Mouse (Mus musculus) heart, embryonic 14.5 days (tissue): ENCODE measurements at regions not wholly inside any gene's neighbourhood (a gene's known extent, or its start where the extent isn't known, plus 50 kb on each side); places are given as distances from the start of the nearest gene placed in this dataset.

Experiments
- ATAC-seq: fragments of 200-750 bp; cut with Nextera tagmentation; 2 replicates; pipeline ENCODE4 v1.8.0; 2017; ENCODE audit warnings: low read depth, moderate TSS enrichment; ENCODE audit not compliant: insufficient number of reproducible peaks, insufficient read depth, low FRiP score
- H3K27ac ChIP-seq, 2 experiments: fragments of 200-500 bp in 1 of 2; fragments of 300-500 bp in 1 of 2; sonication (generic) in 1 of 2; replicated peaks in 1 of 2; 2 replicates each; pipeline ENCODE4 v1.5.1; 2012 to 2014; ENCODE audit warnings: low read depth in 2 of 2, low read length in 2 of 2, control low read depth in 1 of 2, mild to moderate bottlenecking in 1 of 2, mixed read lengths in 1 of 2; ENCODE audit not compliant: control insufficient read depth in 1 of 2, insufficient read depth in 1 of 2
- H3K27me3 ChIP-seq: fragments of 300-500 bp; sonication (generic); 2 replicates; pipeline ENCODE4 v1.6.1; 2014; ENCODE audit warnings: mild to moderate bottlenecking, low read length, control low read depth; ENCODE audit not compliant: control insufficient read depth, insufficient read depth
- H3K36me3 ChIP-seq: fragments of 300-500 bp; sonication (generic); 2 replicates; pipeline ENCODE4 v1.6.1; 2014; ENCODE audit warnings: mild to moderate bottlenecking, control low read depth, low read length, mixed read lengths; ENCODE audit not compliant: control insufficient read depth, insufficient read depth
- H3K4me1 ChIP-seq, 2 experiments: fragments of 200-500 bp in 1 of 2; fragments of 300-500 bp in 1 of 2; sonication (generic) in 1 of 2; 2 replicates each; pipeline ENCODE4 v1.6.1; 2012 to 2014; ENCODE audit warnings: low read length in 2 of 2, control low read depth in 1 of 2, mixed read lengths in 1 of 2; ENCODE audit not compliant: control insufficient read depth in 2 of 2, insufficient read depth in 2 of 2
- H3K4me2 ChIP-seq: fragments of 300-500 bp; sonication (generic); 2 replicates; pipeline ENCODE4 v1.6.1; 2014; ENCODE audit warnings: mild to moderate bottlenecking, low read length
- H3K4me3 ChIP-seq, 2 experiments: fragments of 200-500 bp in 1 of 2; fragments of 300-500 bp in 1 of 2; sonication (generic) in 1 of 2; 2 replicates each; pipeline ENCODE4 v1.5.1; 2012 to 2014; ENCODE audit warnings: low read length in 2 of 2, mild to moderate bottlenecking in 2 of 2, control low read depth in 1 of 2, low read depth in 1 of 2, moderate library complexity in 1 of 2; ENCODE audit not compliant: control insufficient read depth in 1 of 2, insufficient read depth in 1 of 2
- H3K9ac ChIP-seq: fragments of 300-500 bp; sonication (generic); 2 replicates; pipeline ENCODE4 v1.6.1; 2014; ENCODE audit warnings: mild to moderate bottlenecking, low read length
- H3K9me3 ChIP-seq: fragments of 300-500 bp; sonication (generic); 2 replicates; pipeline ENCODE4 v1.6.1; 2016; ENCODE audit warnings: low read length, control low read depth; ENCODE audit not compliant: control insufficient read depth
- WGBS: fragments of 180-500 bp; shearing (Covaris S2); extraction: QIAGEN DNeasy Blood & Tissue Kit; methylation state at CpG from one replicate; pipeline ENCODE4 v1.1.7; 2014; 5-methylcytosine and 5-hydroxymethylcytosine counted together

DNA sequence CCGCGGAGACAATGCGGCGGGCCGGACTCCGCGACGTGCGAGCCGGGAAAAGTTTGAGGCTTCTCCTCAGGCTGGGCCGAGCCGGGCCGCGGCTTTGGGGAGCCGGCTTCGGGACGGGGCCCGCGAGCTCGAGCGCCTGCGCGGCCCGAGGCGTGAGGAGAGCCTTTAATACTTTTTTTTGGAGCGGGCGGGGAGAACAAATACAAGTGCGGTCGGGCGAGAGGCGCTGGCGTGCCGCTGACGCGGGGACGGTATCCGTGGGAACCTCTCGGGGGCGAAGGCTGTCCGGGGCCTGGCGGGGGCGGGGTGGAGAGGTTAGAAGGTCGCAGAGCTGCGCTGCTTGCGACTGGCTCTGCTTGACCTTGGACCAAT, 141.0 kb downstream of the Ogfrl1 start:
- no peaks in the 10 kb centered on the region for H3K27me3 ChIP-seq
- peak overlapping the region; percentile 86 to 96 for H3K27ac ChIP-seq
- WGBS = under 1% methylated on average over 45 of the region's 45 CpGs
- peaks cover 0 to 17% of the 10 kb centered on the region in 2 experiments; a peak in 2 of 4 replicates for H3K4me1 ChIP-seq
- peaks cover 12% of the 10 kb centered on the region; the same call in 1 of the 2 replicates for H3K36me3 ChIP-seq
- H3K9me3 ChIP-seq = no peaks in the 10 kb centered on the region
- H3K4me2 ChIP-seq = peak overlapping the region; percentile 63
- peak; percentile 63 for ATAC-seq
- peak overlapping the region; percentile 71 to 81 for H3K4me3 ChIP-seq
- peak overlapping the region; percentile 86 for H3K9ac ChIP-seq

GRCm38 (mm10) chr1:23255925-23256629, 141.5 kb downstream of the Ogfrl1 start:
- Histone ChIP-seq H3K4me1 (peaks cover 0 to 17% of the 10 kb centered on the region in 2 experiments; a peak in 2 of 4 replicates), H3K27ac (peak overlapping the region; percentile 86 to 96), H3K27me3 (no peaks in the 10 kb centered on the region), H3K4me2 (peak overlapping the region; percentile 63), H3K9ac (peak overlapping the region; percentile 86), H3K4me3 (peak overlapping the region; percentile 71 to 81), H3K9me3 (no peaks in the 10 kb centered on the region), H3K36me3 (peaks cover 7% of the 10 kb centered on the region; the same call in 1 of the 2 replicates)
- under 1% methylated on average over 60 of the region's 80 CpGs for WGBS
- peak; percentile 98 for ATAC-seq

DNA sequence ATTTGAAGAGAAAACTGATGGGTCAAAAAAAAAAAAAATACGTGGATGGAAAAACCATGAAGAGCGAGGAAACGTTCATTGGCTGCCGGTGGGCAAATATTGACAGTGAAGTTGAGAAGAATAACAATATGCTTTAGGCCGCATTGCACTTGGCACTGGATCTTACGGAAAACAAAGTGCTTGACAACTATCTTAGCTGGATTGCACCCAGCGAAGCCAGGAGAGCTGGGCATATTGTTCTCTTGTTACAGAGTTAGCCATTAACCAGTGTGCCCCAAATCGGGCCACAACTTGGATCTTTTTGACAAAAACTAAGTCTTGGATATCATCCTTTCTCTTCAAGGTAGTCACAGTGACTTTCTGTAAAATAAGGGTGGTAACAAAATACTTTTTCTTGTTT, 143.3 kb downstream of the Ogfrl1 start:
- Histone ChIP-seq H3K9ac (no peak overlapping the region), H3K27ac (no peak overlapping the region), H3K9me3 (no peaks in the 10 kb centered on the region), H3K4me2 (no peak overlapping the region), H3K4me3 (no peak overlapping the region), H3K4me1 (peaks cover 0 to 8% of the 10 kb centered on the region in 2 experiments; a peak in 2 of 4 replicates), H3K27me3 (no peaks in the 10 kb centered on the region), H3K36me3 (no peaks in the 10 kb centered on the region)
- 84% methylated on average over 8 of the region's 8 CpGs for WGBS
- ATAC-seq = no peak

DNA sequence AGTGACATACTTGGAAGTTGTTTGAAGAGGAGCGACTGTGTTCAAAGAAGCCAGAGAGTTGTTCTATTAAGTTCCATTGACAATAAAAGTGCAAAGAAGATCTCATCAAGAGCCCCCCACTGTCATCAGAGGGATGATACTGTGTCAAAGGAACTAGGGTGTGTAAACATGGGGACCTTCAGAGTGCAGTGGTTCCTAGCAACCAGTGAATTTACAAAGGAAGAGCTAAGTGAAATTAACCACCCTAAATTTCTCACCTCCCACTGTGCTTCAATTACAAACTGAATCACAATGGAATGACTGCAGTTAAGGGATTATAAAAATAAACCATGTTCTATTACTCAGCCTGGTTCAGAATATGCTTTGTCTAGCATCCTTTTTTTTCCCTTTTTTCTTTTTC, 129.5 kb upstream of the 4933415F23Rik start:
- no peak overlapping the region for H3K27ac ChIP-seq
- no peaks in the 10 kb centered on the region for H3K36me3 ChIP-seq
- H3K9me3 ChIP-seq = no peaks in the 10 kb centered on the region
- no peaks in the 10 kb centered on the region for H3K27me3 ChIP-seq
- H3K4me1 ChIP-seq = no peaks in the 10 kb centered on the region
- H3K4me2 ChIP-seq = no peak overlapping the region
- H3K4me3 ChIP-seq = no peak overlapping the region
- H3K9ac ChIP-seq = no peak overlapping the region
- WGBS = 73% methylated on average over 1 of the region's 1 CpGs
- no peak for ATAC-seq

DNA sequence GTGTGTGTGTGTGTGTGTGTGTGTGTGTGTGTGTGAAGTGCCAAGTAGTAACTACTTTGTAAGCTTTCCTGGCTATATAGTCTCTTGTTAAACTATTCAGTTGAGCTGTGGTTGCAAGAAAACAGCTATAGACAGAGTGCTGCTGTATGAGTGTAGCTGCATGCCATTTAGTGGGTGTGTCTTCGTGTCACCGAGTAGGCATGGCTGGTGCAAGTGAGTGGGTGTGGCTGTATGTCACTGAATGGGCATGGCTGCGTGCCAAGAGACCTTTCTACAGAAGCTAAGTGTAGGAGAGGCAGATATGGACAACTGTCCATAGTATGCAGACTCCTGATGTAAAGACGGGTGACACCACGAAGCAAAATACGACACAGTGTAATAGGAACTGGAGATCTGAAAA, 126.4 kb upstream of the 4933415F23Rik start:
- 0 out of 2 replicates have a peak overlapping the region, but pooled peaks have one; percentile 13 for H3K4me2 ChIP-seq
- no peaks in the 10 kb centered on the region for H3K4me1 ChIP-seq
- H3K27ac ChIP-seq = no peak overlapping the region
- no peak overlapping the region for H3K4me3 ChIP-seq
- H3K27me3 ChIP-seq = no peaks in the 10 kb centered on the region
- peak; percentile 47; the same call in 1 of the 2 replicates for ATAC-seq
- no peak overlapping the region for H3K9ac ChIP-seq
- 40% methylated on average over 6 of the region's 6 CpGs for WGBS
- no peaks in the 10 kb centered on the region for H3K36me3 ChIP-seq
- no peaks in the 10 kb centered on the region for H3K9me3 ChIP-seq

GRCm38 (mm10) chr1:23214462-23215158, 112.6 kb upstream of the 4933415F23Rik start:
- WGBS = 78% methylated on average over 13 of the region's 13 CpGs

DNA sequence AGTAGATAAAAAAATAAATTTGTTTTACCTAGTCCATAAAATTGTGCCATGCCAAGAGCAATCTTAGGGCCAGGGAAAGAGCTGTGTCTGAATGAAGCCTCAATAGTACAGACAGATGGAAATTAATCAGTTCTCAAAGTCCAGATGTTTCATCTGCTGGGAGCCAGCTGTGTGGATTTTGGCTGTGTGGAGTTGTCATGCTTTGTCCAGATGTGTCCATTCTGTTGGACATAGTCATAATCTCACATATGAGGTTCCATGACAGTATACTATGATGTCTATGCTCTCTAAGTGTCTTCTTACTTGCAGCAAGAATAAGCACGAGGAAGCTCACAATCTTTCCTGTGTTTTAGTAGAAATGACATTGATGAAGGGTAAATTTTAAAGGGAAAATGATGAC, 105.8 kb upstream of the 4933415F23Rik start:
- H3K36me3 ChIP-seq = no peaks in the 10 kb centered on the region
- H3K4me2 ChIP-seq = no peak overlapping the region
- H3K9ac ChIP-seq = no peak overlapping the region
- WGBS = 65% methylated on average over 1 of the region's 1 CpGs
- ATAC-seq = no peak
- H3K4me3 ChIP-seq = no peak overlapping the region
- H3K4me1 ChIP-seq = no peaks in the 10 kb centered on the region
- H3K27ac ChIP-seq = no peak overlapping the region
- H3K9me3 ChIP-seq = no peaks in the 10 kb centered on the region
- H3K27me3 ChIP-seq = no peaks in the 10 kb centered on the region

More at GRCm38 (mm10) chr1:23214462-23215158, 112.6 kb upstream of the 4933415F23Rik start:
- no peaks in the 10 kb centered on the region for H3K27me3 ChIP-seq
- H3K27ac ChIP-seq = no peak overlapping the region
- H3K4me2 ChIP-seq = no peak overlapping the region
- no peak for ATAC-seq
- H3K36me3 ChIP-seq = no peaks in the 10 kb centered on the region
- no peaks in the 10 kb centered on the region for H3K9me3 ChIP-seq
- no peak overlapping the region for H3K4me3 ChIP-seq
- no peak overlapping the region for H3K9ac ChIP-seq
- no peaks in the 10 kb centered on the region for H3K4me1 ChIP-seq
